Mouse (Mus musculus) frontal cortex, adult 2 months (tissue): Measurements from ENCODE around the gene Kcnd1. TPM values are rescaled to one million over a fixed set of nuclear protein-coding genes. Genes with fewer than 3 reads are reported as not detected.
A peak's percentile ranks its signal among the peaks of the same experiment; 100 is the strongest.

Experiments
- DNase-seq, 2 experiments: peaks; one replicate each; pipeline ENCODE4 v3.0.0; 2022; ENCODE audit warnings: low spot score in 1 of 2; ENCODE audit errors: extremely low spot score in 1 of 2
- polyA plus RNA-seq: library from polyadenylated mRNA; depleted of rRNA; stranded (reverse); fragments of >200 nt; gene quantifications from 2 replicates; pipeline ENCODE4 v1.2.3, GENCODE M21; 2012; rRNA removed

The Kcnd1 gene
- polyA plus RNA-seq, 1 experiment, result 7.8 TPM

DNA sequence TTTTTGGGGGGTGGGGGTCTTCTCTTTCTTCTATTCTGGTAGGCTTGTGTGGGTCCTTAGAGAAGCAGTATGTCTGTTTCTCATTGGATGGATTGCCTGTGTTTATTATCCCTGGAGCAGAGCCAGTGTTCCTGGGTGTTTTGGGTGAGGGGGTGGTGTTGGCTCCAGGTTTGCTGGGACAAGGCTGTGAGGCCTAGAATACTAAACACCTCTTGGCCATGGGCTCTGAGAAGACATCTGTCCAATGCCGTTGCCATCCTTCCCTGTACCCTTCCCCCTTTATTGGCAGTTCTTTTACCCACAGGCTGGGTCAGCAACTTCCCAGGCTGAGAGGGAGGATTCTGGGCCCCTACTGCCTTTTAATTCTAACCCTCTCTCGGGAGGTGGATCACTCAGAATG is 25.8 kb downstream of the Kcnd1 start:
- DNase-seq, result peak in 1 of 2 experiments; percentile 28

- peak in 1 of 2 experiments; percentile 52 for DNase-seq
Measured at GRCm38 (mm10) chrX:7854578-7854977, 32.5 kb downstream of the Kcnd1 start.

DNA sequence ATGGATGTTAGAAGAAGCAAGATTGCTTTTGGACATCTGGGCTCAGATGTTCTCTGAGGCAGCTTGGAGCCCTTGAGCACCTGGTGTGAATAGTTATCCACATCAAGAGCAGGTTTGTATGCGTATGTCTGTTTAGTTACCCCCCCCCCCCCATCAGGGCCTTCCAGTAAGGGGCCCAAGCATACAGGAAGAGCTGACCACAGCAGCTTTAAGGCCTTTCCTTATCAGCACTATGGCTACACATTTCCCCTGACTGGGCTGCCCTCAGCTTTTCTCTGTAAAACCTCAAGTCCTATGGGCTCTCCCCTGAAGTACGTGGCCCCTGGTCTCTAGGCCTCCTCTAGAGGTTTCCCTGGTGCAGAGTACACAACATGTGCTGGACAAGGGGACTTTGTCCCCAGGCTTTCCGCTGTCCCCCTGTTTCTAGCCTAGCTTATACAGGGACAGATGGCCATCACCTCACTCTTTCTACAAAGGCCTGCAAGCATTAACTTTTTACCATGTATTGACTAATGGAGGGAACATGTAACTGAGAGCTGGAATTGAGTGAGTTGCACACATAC is 37.2 kb downstream of the Kcnd1 start:
- no peak for DNase-seq

GRCm38 (mm10) chrX:7863181-7863580 is 41.1 kb downstream of the Kcnd1 start:
- DNase-seq, result no peak

- DNase-seq, result no peak
Measured at GRCm38 (mm10) chrX:7864551-7864950, 42.5 kb downstream of the Kcnd1 start.

DNA sequence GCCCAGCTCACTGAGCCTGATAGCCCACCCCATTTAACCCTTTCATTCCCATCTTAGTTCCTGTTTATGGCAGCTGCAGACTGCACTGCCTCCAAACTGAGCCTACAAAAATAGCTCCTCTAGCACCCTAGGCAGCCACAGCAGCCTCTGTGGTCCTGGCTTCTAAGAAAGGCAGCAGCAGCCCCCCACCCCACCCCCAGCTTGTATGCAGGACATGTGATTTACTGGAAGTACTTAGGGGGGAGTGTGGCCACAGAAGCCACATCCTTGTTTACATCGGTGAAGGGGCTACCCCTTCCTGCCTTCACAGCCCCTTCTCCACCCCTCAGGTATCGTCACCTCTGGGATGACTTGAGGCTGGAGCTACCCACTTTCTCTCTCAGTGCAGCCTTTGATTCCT is 43.3 kb downstream of the Kcnd1 start:
- DNase-seq, result no peak

- DNase-seq, result no peak
Measured at GRCm38 (mm10) chrX:7865786-7866185, 43.7 kb downstream of the Kcnd1 start.

DNA sequence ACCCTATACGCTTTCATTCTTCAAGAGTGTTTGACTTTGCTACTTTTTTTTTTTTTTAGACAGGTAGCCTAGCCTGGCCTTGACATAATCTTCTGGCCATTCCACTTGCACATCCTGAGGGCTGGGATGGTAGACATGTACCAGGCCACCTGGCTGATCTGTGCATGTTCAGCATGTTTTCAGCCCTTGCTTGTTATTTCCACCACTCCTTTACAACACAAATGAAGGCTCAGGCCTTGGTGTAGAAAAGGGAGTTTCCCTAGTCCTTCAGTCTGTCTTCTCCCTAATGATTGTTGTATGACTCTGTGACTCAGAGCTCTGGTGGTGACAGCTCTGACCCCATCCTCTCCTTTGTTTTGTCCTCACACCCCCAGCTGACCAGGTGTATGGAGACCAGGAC is 45.1 kb downstream of the Kcnd1 start:
- DNase-seq, result no peak

- DNase-seq, result no peak
Measured at GRCm38 (mm10) chrX:7868506-7868905, 46.4 kb downstream of the Kcnd1 start.

DNA sequence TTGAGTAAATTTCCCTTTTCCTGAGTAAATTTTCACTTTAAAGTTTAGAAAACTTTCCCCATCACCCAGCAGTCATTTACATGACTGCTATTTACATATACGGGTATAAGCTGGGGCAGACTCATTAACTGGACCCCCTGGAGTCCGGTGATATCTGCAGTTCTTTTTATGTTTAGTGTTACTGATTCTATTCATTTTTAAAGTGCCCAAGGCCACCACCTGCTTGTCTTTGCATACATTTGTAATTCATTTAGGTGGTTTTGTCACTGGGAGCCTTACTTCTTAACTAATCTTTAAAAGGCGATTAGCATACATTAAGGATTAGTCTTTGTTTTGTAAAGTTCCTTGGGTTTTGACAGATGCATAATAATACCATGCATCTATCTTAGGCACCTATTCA is 47.7 kb downstream of the Kcnd1 start:
- DNase-seq, result no peak

- peak; percentile 79 to 85 for DNase-seq
Measured at GRCm38 (mm10) chrX:7878007-7878419, 55.9 kb downstream of the Kcnd1 start, which contains the start of gene Pim2. TSS of gene Pim2 (plus strand) at chrX:7878262.

DNA sequence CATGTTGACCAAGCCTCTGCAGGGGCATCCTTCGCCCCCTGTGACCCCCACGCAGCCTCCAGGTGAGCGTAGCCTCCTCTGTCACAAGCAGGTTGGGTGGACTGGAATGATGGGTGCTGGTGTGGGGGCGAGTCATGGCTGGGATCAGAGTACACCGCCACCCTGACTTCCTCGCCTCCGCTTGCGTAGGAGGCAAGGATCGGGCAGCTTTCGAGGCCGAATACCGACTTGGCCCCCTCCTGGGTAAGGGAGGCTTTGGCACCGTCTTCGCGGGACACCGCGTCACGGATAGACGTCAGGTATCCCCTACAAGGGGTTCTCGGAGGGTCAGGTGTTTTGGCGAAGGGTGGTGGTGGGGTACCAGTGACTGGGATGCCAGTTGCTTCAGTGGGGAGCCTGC is 56.4 kb downstream of the Kcnd1 start:
- peak; percentile 29 to 41 for DNase-seq

DNA sequence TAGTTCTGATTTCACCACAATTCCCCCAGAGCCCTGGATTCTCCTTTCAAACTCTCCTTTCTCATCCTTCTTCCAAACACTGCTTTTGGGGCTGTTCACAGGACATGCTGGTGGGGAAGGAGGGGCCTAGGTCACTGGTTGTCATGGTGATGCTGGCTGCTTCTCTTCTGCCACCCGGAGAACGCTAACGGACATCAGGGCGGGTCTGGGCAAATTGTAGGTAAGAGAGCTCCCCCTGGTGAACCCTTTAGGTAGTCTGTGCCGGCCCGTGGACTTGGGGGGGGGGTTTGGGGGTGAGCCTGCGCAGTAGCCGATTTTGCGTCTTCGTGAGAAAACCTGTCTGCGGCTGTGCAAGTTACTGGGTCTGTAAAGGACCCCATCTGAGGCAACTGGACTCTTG is 57.7 kb downstream of the Kcnd1 start:
- DNase-seq, result peak; percentile 28 to 71

DNA sequence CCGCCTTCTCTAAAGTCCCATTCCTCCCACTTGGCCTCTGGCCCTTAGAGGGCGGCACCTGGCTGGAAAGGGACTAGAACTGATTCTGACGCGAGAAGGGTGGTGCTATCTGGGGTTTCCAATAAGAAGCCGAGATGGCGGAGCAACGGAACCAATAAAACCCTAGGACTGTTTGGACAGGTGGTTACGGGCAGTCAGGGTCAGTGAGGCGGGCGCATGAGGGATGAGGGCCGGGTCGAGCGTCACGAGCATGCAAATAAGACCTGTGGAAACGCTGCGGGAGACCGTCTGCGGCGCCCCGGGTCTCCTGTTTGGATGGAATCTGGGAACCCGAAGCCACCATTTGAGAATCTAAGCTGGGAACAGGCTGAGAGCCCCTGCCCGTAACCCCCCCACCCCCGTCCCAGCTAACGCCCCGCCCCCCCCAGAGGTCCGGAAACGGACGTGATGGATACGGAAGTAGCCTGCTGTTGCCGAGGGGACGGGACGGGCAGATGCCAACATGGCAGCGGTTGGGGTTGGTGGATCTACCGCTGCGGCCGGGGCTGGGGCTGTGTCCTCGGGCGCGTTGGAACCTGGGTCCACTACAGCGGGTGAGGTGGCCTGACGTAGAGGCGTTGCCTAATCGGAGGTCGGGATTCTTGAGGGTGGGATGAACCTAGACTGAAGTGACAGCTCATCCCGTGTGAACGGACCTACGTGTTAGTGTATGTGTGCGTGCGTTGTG is 61.9 kb downstream of the Kcnd1 start, which contains the start of gene Slc35a2:
Gene Slc35a2, plus strand, starts transcription at position 188 of the 727 bp plus-strand sequence.
- DNase-seq, result peak; percentile 72 to 86

Other genes starting within 250 kb of the Kcnd1 start
- gene Foxp3, start 248.6 kb upstream of the Kcnd1 start, polyA plus RNA-seq, result 0.08 and 0.17 TPM in 2 replicates
- 13.9 and 14.8 TPM in 2 replicates for gene Ppp1r3f, start 248.0 kb upstream of the Kcnd1 start, polyA plus RNA-seq
- 31.1 and 32.6 TPM in 2 replicates for gene Ccdc22, start 216.8 kb upstream of the Kcnd1 start, polyA plus RNA-seq
- gene Cacna1f, start 215.2 kb upstream of the Kcnd1 start, polyA plus RNA-seq, result 0.19 and 0.22 TPM in 2 replicates
- 961 and 980 TPM in 2 replicates for gene Syp, start 183.8 kb upstream of the Kcnd1 start, polyA plus RNA-seq
- 2.3 and 2.4 TPM in 2 replicates for gene Prickle3, start 165.0 kb upstream of the Kcnd1 start, polyA plus RNA-seq
- 14.6 and 15.6 TPM in 2 replicates for gene Plp2, start 150.9 kb upstream of the Kcnd1 start, polyA plus RNA-seq
- 0.90 and 1.2 TPM in 2 replicates for gene Magix, start 141.0 kb upstream of the Kcnd1 start, polyA plus RNA-seq
- gene Gpkow, start 125.2 kb upstream of the Kcnd1 start, polyA plus RNA-seq, result 26.2 and 32.7 TPM in 2 replicates
- gene Wdr45, start 108.0 kb upstream of the Kcnd1 start, polyA plus RNA-seq, result 75.0 and 77.0 TPM in 2 replicates
- 0.18 and 0.55 TPM in 2 replicates for gene Gm45208, start 100.0 kb upstream of the Kcnd1 start, polyA plus RNA-seq
- 118 and 124 TPM in 2 replicates for gene Praf2, start 93.8 kb upstream of the Kcnd1 start, polyA plus RNA-seq
- 23.7 and 25.4 TPM in 2 replicates for gene Ccdc120, start 71.4 kb upstream of the Kcnd1 start, polyA plus RNA-seq
- gene Tfe3, start 59.7 kb upstream of the Kcnd1 start, polyA plus RNA-seq, result 23.8 and 25.1 TPM in 2 replicates
- gene Gripap1, start 32.5 kb upstream of the Kcnd1 start, polyA plus RNA-seq, result 112 and 118 TPM in 2 replicates
- 51.9 and 58.0 TPM in 2 replicates for gene Otud5, start 19.1 kb downstream of the Kcnd1 start, polyA plus RNA-seq
- 50.5 and 54.6 TPM in 2 replicates for gene Pim2, start 56.0 kb downstream of the Kcnd1 start, polyA plus RNA-seq
- 44.6 and 51.1 TPM in 2 replicates for gene Slc35a2, start 61.7 kb downstream of the Kcnd1 start, polyA plus RNA-seq
- gene Pqbp1, start 77.0 kb downstream of the Kcnd1 start, polyA plus RNA-seq, result 188 and 192 TPM in 2 replicates
- gene Timm17b, start 77.1 kb downstream of the Kcnd1 start, polyA plus RNA-seq, result 17.8 and 20.3 TPM in 2 replicates
- gene Gm10491, start 85.5 kb downstream of the Kcnd1 start, polyA plus RNA-seq, result not detected in 2 replicates
- not detected in 2 replicates for gene Gm10490, start 87.3 kb downstream of the Kcnd1 start, polyA plus RNA-seq
- gene Pcsk1n, start 97.5 kb downstream of the Kcnd1 start, polyA plus RNA-seq, result 456 and 602 TPM in 2 replicates
- gene Eras, start 106.3 kb downstream of the Kcnd1 start, polyA plus RNA-seq, result 0.10 TPM in 1 of 2 replicates, not detected in the other
- 71.9 and 81.8 TPM in 2 replicates for gene Hdac6, start 125.6 kb downstream of the Kcnd1 start, polyA plus RNA-seq
- not detected in 2 replicates for gene Gata1, start 155.8 kb downstream of the Kcnd1 start, polyA plus RNA-seq
- gene Glod5, start 196.2 kb downstream of the Kcnd1 start, polyA plus RNA-seq, result 0.60 and 0.84 TPM in 2 replicates